Mouse (Mus musculus) liver, embryonic 14.5 days (tissue): ENCODE measurements around the gene Tmem14c. TPM values are rescaled to one million over a fixed set of nuclear protein-coding genes. Genes with fewer than 3 reads are reported as not detected.

Experiments
- ATAC-seq: fragments of 200-750 bp; cut with Nextera tagmentation; 2 replicates; pipeline ENCODE4 v1.8.0; 2017; ENCODE audit warnings: moderate number of reproducible peaks, mild to moderate bottlenecking, moderate library complexity; ENCODE audit not compliant: insufficient read depth
- DNase-seq, 3 experiments: peaks; one replicate each; pipeline ENCODE4 v3.0.0-alpha.2; 2012 to 2013; ENCODE audit warnings: low read depth in 3 of 3, low spot score in 3 of 3
- H3K27ac ChIP-seq: fragments of 300-500 bp; sonication (generic); 2 replicates; pipeline ENCODE4 v1.5.1; 2014; ENCODE audit warnings: moderate library complexity, mild to moderate bottlenecking, control low read depth, inconsistent platforms
- H3K27me3 ChIP-seq: fragments of 300-500 bp; sonication (generic); 2 replicates; pipeline ENCODE4 v1.6.1; 2014; ENCODE audit warnings: mild to moderate bottlenecking, low read length, moderate library complexity; ENCODE audit not compliant: control insufficient read depth, insufficient read depth
- H3K36me3 ChIP-seq: fragments of 300-500 bp; sonication (generic); replicated peaks from 2 replicates; pipeline ENCODE4 v1.6.1; 2014; ENCODE audit warnings: low read depth; ENCODE audit not compliant: control insufficient read depth, insufficient read depth
- H3K4me1 ChIP-seq, 2 experiments: fragments of 200-500 bp in 1 of 2; fragments of 300-500 bp in 1 of 2; sonication (generic) in 1 of 2; replicated peaks; 2 replicates each; pipeline ENCODE4 v1.6.1; 2012 to 2014; ENCODE audit warnings: antibody characterized with exemption in 1 of 2, inconsistent platforms in 1 of 2, low read length in 1 of 2; ENCODE audit not compliant: control insufficient read depth in 2 of 2, insufficient read depth in 2 of 2
- H3K4me2 ChIP-seq: fragments of 300-500 bp; sonication (generic); 2 replicates; pipeline ENCODE4 v1.6.1; 2014; ENCODE audit warnings: low read depth, mild to moderate bottlenecking, control low read depth, moderate library complexity
- H3K4me3 ChIP-seq, 2 experiments: fragments of 200-500 bp in 1 of 2; fragments of 300-500 bp in 1 of 2; sonication (generic) in 1 of 2; 2 replicates each; pipeline ENCODE4 v1.5.1; 2012 to 2014; ENCODE audit warnings: low read depth in 2 of 2, low read length in 2 of 2, mild to moderate bottlenecking in 2 of 2, control low read depth in 1 of 2, inconsistent platforms in 1 of 2, moderate library complexity in 1 of 2; ENCODE audit not compliant: insufficient read depth in 1 of 2
- H3K9ac ChIP-seq: fragments of 300-500 bp; sonication (generic); replicated peaks from 2 replicates; pipeline ENCODE4 v1.6.1; 2014; ENCODE audit warnings: mild to moderate bottlenecking, control low read depth, moderate library complexity
- H3K9me3 ChIP-seq: fragments of 300-500 bp; sonication (generic); 2 replicates; pipeline ENCODE4 v1.6.1; 2016; ENCODE audit warnings: low read length, mixed read lengths; ENCODE audit not compliant: control insufficient read depth
- CTCF ChIP-seq: IDR thresholded peaks from 2 replicates; pipeline ENCODE4 v1.5.1; 2016; ENCODE audit warnings: antibody characterized with exemption, low read depth, control low read depth
- EP300 ChIP-seq: IDR thresholded peaks from 2 replicates; pipeline ENCODE4 v1.6.1; 2016; ENCODE audit warnings: antibody characterized with exemption, low read depth
- WGBS: fragments of 180-500 bp; shearing (Covaris S2); extraction: QIAGEN DNeasy Blood & Tissue Kit; methylation state at CpG from one replicate; pipeline ENCODE4 v1.1.7; 2014; ENCODE audit not compliant: insufficient replicate concordance; 5-methylcytosine and 5-hydroxymethylcytosine counted together
- polyA plus RNA-seq, 2 experiments: library from polyadenylated mRNA; depleted of rRNA in 1 of 2; stranded (reverse) in 1 of 2; unstranded in 1 of 2; fragments of >200 nt; fragmentation: Nextera tagmentation in 1 of 2; extraction: Ambion mirVana in 1 of 2; gene quantifications; 2 replicates each; pipeline versions ENCODE4 v1.2.1 to v1.2.3; 2012 to 2014

Tmem14c gene
- polyA plus RNA-seq, 2 experiments, result 364 to 866 TPM

GRCm38 (mm10) chr13:41008946-41009345, 7.1 kb upstream of the Tmem14c start:
- no peak for DNase-seq
- WGBS, result 82% methylated on average over 8 of the region's 8 CpGs
- peaks cover 93% of the 10 kb centered on the region for H3K36me3 ChIP-seq

DNA sequence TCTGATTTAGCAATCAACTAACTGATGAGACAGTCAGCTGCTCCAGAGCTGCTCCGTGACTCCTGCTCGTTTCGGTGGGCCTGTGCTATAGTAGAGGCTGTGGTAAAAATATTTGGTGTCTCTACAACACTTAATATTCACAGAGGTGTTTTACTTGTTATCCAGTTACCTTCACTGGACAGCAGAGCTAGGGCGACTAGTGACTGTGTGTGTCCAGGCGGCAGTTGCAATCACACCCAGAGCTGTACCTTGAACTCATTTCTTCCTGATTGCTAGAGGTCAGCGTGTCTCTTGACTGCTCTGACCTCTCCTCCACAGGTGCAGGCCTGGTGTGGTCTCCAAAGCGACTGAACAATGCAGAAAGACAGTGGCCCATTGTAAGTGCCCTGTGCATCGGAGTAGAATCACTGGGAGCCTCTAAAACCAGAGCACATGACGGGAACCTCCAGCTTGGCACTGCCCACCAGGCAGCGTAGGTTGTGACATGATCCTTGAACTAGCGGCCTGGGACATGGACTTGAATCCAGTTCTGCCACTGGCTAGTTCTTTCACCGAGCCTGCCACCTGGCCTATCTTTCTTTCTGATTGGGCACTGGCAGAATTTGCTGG, 809 bp downstream of the Tmem14c start:
- ATAC-seq, result no peak
- Histone ChIP-seq H3K27me3 (no peaks in the 10 kb centered on the region), H3K9me3 (no peaks in the 10 kb centered on the region), H3K4me2 (peak overlapping the region; percentile 92), H3K4me1 (peaks cover 23 to 52% of the 10 kb centered on the region in 2 experiments), H3K4me3 (peak overlapping the region; percentile 70 to 99), H3K36me3 (peaks cover 63% of the 10 kb centered on the region), H3K9ac (peak overlapping the region; percentile 81), H3K27ac (peak overlapping the region; percentile 93)
- TF ChIP-seq CTCF (no peak), EP300 (no peak)
- peak in 1 of 3 experiments; percentile 33 for DNase-seq
- WGBS, result 8% methylated on average over 12 of the region's 12 CpGs

More at GRCm38 (mm10) chr13:41008946-41009345, 7.1 kb upstream of the Tmem14c start:
- H3K4me1 ChIP-seq, result peaks cover 0 to 7% of the 10 kb centered on the region in 2 experiments; a peak in 2 of 4 replicates
- no peak overlapping the region for H3K27ac ChIP-seq
- TF ChIP-seq CTCF (peak; percentile 47), EP300 (no peak)
- no peak for ATAC-seq
- H3K9me3 ChIP-seq, result no peaks in the 10 kb centered on the region
- no peak overlapping the region for H3K4me2 ChIP-seq
- no peak overlapping the region for H3K4me3 ChIP-seq
- no peak overlapping the region for H3K9ac ChIP-seq
- no peaks in the 10 kb centered on the region for H3K27me3 ChIP-seq

DNA sequence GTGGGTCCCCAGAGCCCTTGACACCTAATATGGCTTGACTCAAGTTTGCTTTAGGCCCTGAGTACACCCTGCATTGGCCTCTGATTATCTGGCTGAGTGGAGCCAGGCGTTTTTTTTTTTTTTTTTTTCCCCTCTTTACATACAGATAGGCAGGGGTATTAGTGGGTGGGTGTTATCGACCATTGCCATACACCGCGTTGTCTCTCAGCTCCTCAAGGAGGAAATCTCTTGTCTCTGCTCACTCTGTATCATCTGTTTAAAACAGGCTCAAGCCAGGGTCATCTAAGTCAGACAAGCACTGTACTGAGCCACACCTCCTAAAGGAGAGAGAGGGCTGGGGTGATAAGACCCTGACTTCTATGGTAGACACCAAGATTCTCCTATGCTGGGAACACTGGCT, 1.7 kb downstream of the Tmem14c start:
- no peaks in the 10 kb centered on the region for H3K9me3 ChIP-seq
- peaks cover 63% of the 10 kb centered on the region for H3K36me3 ChIP-seq
- H3K27ac ChIP-seq, result peak overlapping the region; percentile 93
- peak overlapping the region; percentile 92 for H3K4me2 ChIP-seq
- peak overlapping the region; percentile 70 to 99 for H3K4me3 ChIP-seq
- peak overlapping the region; percentile 81 for H3K9ac ChIP-seq
- TF ChIP-seq EP300 (peak; percentile 96), CTCF (no peak)
- no peaks in the 10 kb centered on the region for H3K27me3 ChIP-seq
- WGBS, result 20% methylated on average over 4 of the region's 4 CpGs
- ATAC-seq, result peak; percentile 82
- DNase-seq, result peak; percentile 83 to 85 (median 84)
- H3K4me1 ChIP-seq, result peaks cover 23 to 54% of the 10 kb centered on the region in 2 experiments

DNA sequence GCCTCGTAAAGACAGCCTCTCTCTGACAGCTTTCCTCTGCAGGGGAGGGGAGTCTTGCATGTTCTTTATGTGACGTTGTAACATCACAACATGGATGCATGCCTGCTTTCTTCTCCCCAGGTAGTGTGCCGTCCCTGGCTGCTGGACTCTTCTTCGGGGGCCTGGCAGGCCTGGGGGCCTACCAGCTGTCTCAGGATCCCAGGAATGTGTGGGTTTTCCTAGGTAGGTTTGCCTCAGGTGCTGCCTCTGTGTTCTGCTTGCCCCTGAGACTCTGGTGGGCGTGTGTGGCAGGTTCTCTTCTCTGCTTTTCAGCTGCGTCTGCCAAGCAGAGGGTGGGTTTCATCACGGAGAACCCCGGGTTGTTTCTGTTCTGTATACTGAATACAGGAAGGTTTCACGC, 2.1 kb downstream of the Tmem14c start:
- ATAC-seq (no peak), DNase-seq (no peak)
- TF ChIP-seq CTCF, result no peak
- peak overlapping the region; percentile 93 for H3K27ac ChIP-seq
- H3K4me3 ChIP-seq, result peak overlapping the region; percentile 70 to 99
- peaks cover 63% of the 10 kb centered on the region for H3K36me3 ChIP-seq
- H3K27me3 ChIP-seq, result no peaks in the 10 kb centered on the region
- peak overlapping the region; percentile 92 for H3K4me2 ChIP-seq
- peak overlapping the region; percentile 81 for H3K9ac ChIP-seq
- WGBS, result 33% methylated on average over 9 of the region's 9 CpGs
- H3K9me3 ChIP-seq, result no peaks in the 10 kb centered on the region
- peaks cover 25 to 50% of the 10 kb centered on the region in 2 experiments for H3K4me1 ChIP-seq

DNA sequence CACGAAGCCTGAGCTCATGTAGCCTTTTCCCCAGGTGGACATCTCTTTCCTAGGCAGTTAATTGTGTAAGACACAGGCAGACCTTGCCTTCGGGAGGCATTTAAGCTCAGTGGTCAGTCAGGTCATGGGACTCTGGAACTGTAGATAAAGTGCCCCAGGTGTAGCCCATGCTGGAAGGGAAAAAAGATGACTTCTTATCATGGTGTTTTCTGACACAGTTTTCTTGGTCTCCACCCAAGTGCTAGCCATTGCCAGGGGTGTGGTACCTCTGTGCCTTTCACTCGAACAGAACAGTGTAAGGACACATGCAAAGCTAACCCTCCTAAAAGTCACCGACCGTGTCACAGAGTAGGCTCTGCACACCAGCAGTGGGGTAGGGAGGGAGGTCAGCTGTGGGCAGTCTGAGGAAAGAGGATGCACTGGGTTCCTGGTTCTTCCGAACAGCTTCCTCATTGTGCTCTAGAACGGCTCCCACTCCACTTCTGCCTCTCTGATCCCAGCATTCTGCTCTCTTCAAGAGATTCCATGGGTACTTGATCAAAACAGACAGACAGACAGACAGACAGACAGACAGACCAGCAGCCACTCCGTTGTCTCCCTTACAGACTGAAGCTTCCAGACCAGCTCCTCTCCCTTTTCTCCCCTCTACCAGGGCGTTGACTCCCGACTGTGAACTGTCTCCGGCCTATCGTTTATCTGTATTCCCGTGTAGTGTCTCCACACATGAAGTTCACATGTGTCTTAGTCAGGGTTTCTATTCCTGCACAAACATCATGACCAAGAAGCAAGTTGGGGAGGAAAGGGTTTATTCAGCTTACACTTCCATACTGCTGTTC, 2.9 kb downstream of the Tmem14c start:
- peak; percentile 59 for TF ChIP-seq EP300
- TF ChIP-seq CTCF, result no peak
- DNase-seq, result peak; percentile 68 to 70 (median 68)
- Histone ChIP-seq H3K4me2 (peak overlapping the region; percentile 92), H3K27ac (peak overlapping the region; percentile 93), H3K4me3 (peak overlapping the region; percentile 70 to 99), H3K9ac (peak overlapping the region; percentile 81), H3K36me3 (peaks cover 65% of the 10 kb centered on the region), H3K27me3 (no peaks in the 10 kb centered on the region), H3K4me1 (peaks cover 25 to 54% of the 10 kb centered on the region in 2 experiments), H3K9me3 (no peaks in the 10 kb centered on the region)
- peak; percentile 53 for ATAC-seq
- 24% methylated on average over 13 of the region's 13 CpGs for whole genome bisulfite sequencing
